Mouse (Mus musculus) adrenal gland, postnatal 25 days (tissue): ENCODE measurements around the gene Rab42. TPM values are rescaled to one million over a fixed set of nuclear protein-coding genes. Genes with fewer than 3 reads are reported as not detected.

Experiments
- DNase-seq: peaks from one replicate; pipeline ENCODE4 v3.0.0; 2021; ENCODE audit warnings: mixed read lengths
- total RNA-seq: library from RNA; stranded (reverse); gene quantifications from 2 replicates; pipeline ENCODE4 v1.2.3, GENCODE M21; 2021

The Rab42 gene
- total RNA-seq, 1 experiment from 2014 or later, result 1.8 TPM

DNA sequence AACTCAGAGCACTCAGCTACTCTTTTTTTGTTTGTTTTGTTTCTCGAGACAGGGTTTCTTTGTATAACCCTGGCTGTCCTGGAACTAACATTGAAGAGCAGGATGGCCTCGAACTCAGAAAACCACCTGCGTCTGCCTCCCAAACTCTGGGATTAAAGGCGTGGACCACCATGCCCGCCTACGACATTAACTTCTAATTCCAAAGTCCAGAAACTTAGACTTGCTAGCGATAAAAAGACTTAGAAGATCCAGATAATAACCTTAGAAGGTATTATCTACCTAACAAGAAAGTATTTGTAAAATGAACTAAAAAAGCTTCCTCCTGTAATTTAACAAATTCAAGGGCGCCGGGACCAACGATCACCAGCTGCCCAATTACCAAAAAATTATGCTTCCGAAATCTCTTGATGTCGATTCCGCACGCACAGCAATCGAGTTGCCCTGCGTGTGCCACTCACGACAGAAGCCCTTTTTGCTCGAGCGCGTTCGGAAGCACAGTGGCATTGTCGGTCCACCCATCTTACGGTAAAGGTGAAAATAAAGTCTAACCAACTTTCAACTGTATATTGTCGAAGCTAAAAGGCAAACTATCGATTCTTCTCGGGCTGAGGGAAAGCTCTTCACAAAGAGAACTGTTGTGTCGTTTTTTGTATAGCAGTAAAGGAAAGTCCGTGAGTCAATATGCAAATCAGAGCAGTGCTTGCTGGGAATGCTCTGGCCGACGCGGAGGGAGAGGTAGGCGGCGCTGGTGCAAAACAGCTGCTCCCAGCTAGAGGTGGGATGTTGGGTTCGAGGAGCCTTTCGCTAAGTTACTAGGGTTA is 33.2 kb downstream of the Rab42 start:
- peak; percentile 79 for DNase-seq

DNA sequence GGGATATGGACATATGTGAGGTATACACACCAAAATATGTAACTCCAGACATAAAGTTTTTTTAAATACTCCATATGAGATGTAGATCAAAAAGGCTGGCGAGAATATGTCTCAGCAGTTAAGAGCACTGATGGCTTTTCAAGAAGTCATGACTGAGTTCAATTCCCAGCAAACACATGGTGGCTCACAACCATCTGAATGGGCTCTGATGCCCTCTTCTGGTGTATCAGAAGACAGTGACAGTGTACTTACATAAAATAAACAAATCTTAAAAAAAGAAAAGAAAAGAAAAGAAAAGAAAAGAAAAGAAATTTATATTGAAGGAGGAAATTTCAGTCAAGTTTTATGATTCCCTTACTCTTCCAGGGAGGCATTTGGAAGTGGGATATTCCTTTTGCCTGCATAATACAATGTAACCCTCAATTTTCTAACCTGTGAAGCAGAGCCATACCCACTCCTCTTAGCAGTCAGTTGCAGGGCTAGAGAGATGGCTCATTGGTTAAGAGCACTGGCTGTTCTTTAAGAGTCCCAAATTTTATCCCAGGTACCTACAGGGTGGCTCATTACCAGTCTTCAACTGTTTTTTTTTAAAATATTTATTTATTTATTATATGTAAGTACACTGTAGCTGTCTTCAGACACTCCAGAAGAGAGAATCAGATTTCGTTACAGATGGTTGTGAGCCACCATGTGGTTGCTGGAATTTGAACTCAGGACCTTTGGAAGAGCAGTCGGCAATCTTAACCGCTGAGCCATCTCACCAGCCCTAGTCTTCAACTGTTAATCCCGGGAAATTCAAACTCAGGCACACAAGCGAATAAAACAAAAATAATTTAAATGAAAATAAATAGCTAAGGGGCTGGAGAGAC is 34.1 kb downstream of the Rab42 start:
- DNase-seq, result no peak

DNA sequence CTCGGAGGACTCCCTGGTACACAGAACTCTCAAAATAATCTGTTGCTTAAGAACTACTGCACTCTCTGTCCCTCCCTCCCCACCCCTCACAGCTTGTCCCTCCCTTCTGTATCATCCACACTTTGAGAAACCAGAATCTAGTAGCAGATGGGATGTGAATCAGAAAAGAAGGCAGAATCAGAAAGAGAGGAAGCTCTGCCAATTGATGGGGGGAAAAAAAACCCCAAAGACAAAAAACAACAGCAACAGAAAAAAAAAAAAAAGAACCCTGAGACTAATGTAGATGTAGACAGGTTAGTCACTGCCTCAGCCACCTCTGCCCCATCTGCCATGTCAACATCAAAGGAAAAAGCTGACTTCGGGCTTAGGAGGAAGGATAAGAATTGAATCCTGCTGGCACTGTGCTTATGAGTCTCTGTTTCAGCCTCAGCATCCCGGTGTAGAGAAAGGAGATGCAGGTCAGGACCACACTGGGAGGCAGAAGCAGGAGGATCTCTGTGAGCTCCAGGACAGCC is 36.3 kb downstream of the Rab42 start:
- DNase-seq, result no peak

DNA sequence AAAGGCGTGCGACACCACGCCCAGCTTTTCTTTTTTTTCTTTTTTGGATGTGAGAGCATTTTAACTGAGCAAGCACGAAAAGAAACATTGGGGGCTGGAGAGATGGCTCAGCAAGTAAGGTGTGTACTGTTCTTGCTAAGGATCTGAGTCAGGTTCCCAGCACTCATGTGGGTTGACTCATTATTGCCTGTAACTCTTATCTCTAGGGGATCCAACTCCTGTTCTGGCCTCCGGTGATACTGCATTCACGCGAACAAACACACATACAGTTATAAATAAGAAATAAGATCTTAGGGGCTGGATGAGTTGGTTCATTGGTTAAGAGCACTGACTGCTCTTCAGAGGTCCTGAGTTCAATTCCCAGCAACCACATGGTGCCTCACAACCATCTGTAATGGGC is 39.9 kb downstream of the Rab42 start:
- DNase-seq, result no peak

- no peak for DNase-seq
These were observed 40.9 kb downstream of the Rab42 start for GRCm38 (mm10) chr4:132262358-132262616.

- DNase-seq, result peak; percentile 82
These were observed 41.4 kb downstream of the Rab42 start, which contains the start of gene Gmeb1 for GRCm38 (mm10) chr4:132261514-132262357. TSS of gene Gmeb1 (minus strand) at chr4:132261602.

DNA sequence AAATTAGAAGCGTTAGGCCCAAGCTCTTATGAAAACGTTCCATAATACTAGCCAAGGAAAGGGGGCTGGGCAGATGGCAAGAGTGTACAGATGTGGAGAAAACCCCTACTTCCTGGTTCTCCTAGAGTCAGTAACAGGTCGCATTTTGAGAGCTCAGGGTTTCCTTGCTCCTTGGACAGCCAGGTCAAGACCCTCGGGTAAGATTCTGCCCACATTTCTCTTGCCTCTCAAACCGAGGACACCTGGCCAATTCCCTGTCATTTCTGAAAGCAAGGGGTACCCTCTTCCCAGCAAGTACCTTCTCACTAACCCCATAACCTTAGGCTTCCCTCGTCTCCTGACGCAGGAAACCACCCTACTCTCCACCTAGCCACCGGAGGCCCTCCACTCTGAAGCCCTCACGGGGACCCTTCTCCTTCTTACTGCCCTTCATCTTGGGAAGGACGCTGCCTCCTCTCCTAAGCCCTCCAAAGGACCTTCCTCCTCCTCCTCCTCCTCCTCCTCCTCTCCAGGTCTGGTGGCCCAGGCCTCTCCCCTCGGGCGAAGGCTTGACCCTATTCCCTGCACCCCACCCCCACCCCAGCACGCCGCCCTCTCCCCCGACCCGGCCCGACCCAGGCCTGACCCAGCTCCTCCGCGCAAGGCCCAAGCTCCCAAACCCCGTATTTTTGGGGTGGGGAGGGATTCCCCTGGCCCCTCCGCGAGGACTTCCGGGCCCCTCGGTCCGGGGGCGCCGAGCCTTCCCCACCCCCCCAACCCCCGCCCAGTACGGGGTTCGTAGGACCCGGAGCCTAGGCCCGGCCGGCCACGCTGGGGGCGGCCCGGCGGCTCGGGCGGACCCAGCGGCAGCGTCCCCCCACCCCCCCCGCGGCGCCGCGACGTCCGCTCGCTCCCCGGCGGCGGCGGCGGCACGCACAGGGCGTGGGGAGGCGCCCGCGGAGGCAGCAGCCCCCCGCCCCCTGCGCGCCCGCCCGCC is 42.5 kb downstream of the Rab42 start:
- DNase-seq, result peak; percentile 68

DNA sequence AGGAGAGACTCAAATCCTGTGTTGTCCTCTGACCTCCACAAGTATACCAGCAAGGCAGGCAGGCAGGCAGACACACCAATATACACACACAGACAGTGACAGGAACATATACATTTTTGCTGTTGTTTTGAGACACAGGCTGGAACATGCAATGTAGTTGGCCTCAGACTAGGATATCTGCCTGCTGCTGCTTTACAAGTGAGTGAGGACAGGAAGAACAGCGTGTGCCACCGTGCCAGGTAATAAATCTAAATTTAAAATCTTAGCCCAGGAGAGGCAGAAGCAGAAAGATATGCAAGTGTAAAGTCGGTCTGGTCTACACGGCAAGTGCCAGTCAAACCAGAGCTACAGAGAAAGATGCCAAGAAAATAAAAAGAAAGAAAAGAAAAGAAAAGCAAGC is 43.9 kb downstream of the Rab42 start:
- DNase-seq, result no peak

DNA sequence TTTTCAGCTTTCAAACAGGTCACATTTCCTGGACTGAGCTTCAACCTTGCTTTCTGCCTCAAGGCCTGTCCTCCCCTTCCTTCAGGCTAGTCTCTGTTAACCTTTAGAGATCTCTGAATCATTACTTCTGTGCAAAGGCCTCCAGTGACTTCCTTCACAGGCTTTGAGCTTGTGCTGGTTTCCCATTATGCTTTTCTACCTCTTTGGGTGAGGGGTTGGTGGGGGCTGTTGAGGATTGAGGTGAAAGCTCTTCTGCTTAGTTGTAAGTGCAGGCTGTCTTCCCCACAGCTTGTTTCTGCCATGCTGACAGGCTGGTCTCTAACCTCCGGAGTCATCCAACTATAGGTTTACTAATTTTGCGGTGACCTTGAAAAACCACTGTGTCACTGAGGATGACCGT is 46.8 kb downstream of the Rab42 start:
- no peak for DNase-seq

DNA sequence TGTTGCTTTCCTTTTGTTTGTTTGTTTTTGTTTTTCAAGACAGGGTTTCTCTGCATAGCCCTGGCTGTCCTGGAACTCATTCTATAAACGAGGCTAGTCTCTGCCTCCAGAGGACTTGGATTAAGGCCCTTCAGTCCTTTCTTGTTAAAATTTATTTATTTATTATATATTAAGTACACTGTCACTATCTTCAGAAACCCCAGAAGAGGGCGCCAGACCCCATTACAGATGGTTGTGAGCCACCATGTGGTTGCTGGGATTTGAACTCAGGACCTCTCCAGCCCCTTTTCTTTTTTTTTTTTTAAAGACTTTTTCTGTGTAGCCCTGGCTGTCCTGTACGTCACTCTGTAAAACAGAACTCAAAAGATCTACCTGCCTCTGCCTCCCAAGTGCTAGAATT is 48.2 kb downstream of the Rab42 start:
- no peak for DNase-seq

DNA sequence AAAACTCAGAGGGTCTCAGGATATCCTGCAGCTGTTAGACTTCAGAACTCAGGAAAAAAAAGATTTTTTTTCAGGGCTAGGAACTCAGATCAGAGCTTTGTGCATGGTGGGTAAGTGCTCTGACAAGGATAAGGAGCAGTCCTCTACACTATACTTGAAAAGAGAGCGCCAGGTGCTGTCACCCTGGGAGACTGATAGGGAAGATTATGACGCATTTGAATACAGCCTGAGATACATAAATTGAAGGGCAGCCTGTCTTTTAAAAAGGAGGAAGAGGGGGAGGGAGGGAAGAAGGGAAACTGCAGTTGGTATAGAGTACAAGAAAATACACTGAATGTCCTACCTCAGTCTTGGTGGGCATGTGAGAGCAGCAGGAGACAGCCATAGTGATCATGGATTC is 49.6 kb downstream of the Rab42 start:
- DNase-seq, result no peak

- no peak for DNase-seq
These were observed 50.1 kb downstream of the Rab42 start for GRCm38 (mm10) chr4:132253128-132253527.

Other genes starting within 250 kb of the Rab42 start
- gene Gm10300, start 228.7 kb downstream of the Rab42 start, total RNA-seq, result 0.61 TPM in 1 of 2 replicates, not detected in the other
- 65.5 and 70.8 TPM in 2 replicates for gene Epb41, start 228.1 kb downstream of the Rab42 start, total RNA-seq
- gene Oprd1, start 158.9 kb downstream of the Rab42 start, total RNA-seq, result 1.1 TPM in 2 replicates
- 50.8 and 51.0 TPM in 2 replicates for gene Ythdf2, start 91.1 kb downstream of the Rab42 start, total RNA-seq
- gene Gmeb1, start 41.8 kb downstream of the Rab42 start, total RNA-seq, result 20.3 and 21.8 TPM in 2 replicates
- 29.1 and 30.4 TPM in 2 replicates for gene Taf12, start 29.0 kb downstream of the Rab42 start, total RNA-seq
- 35.6 and 37.0 TPM in 2 replicates for gene Trnau1ap, start 26.2 kb upstream of the Rab42 start, total RNA-seq
- gene Rcc1, start 50.2 kb upstream of the Rab42 start, total RNA-seq, result 17.8 and 22.0 TPM in 2 replicates
- gene Phactr4, start 119.1 kb upstream of the Rab42 start, total RNA-seq, result 60.0 and 69.8 TPM in 2 replicates
- 9.4 and 10.7 TPM in 2 replicates for gene Med18, start 160.5 kb upstream of the Rab42 start, total RNA-seq
- 20.6 and 24.1 TPM in 2 replicates for gene Sesn2, start 207.1 kb upstream of the Rab42 start, total RNA-seq
- 426 and 437 TPM in 2 replicates for gene Atpif1, start 230.3 kb upstream of the Rab42 start, total RNA-seq
- gene Dnajc8, start 232.2 kb upstream of the Rab42 start, total RNA-seq, result 114 and 119 TPM in 2 replicates